Mouse (Mus musculus) forebrain, embryonic 14.5 days (tissue): ENCODE data around the gene Drd1. TPM values are rescaled to one million over a fixed set of nuclear protein-coding genes. Genes with fewer than 3 reads are reported as not detected.

Experiments used
- ATAC-seq: fragments of 200-750 bp; cut with Nextera tagmentation; 2 replicates; pipeline ENCODE4 v1.8.0; 2017; ENCODE audit warnings: mild to moderate bottlenecking, moderate library complexity
- DNase-seq: peaks from one replicate; pipeline ENCODE4 v3.0.0-alpha.2; 2015; ENCODE audit warnings: low spot score
- H3K27ac ChIP-seq: fragments of 300-500 bp; sonication (generic); 2 replicates; pipeline ENCODE4 v1.5.1; 2014; ENCODE audit warnings: low read depth, mild to moderate bottlenecking, control low read depth, low read length, moderate library complexity
- H3K27me3 ChIP-seq: fragments of 300-500 bp; sonication (generic); replicated peaks from 2 replicates; pipeline ENCODE4 v1.6.1; 2014; ENCODE audit warnings: low read length, control low read depth, mixed read lengths; ENCODE audit not compliant: control insufficient read depth, insufficient read depth
- H3K36me3 ChIP-seq: fragments of 300-500 bp; sonication (generic); 2 replicates; pipeline ENCODE4 v1.6.1; 2014; ENCODE audit warnings: low read length, control low read depth; ENCODE audit not compliant: control insufficient read depth, insufficient read depth
- H3K4me1 ChIP-seq: fragments of 300-500 bp; sonication (generic); 2 replicates; pipeline ENCODE4 v1.6.1; 2014; ENCODE audit warnings: antibody characterized with exemption, low read length, control low read depth; ENCODE audit not compliant: control insufficient read depth, insufficient read depth
- H3K4me2 ChIP-seq: fragments of 300-500 bp; sonication (generic); 2 replicates; pipeline ENCODE4 v1.6.1; 2014; ENCODE audit warnings: mild to moderate bottlenecking, control low read depth, low read length
- H3K4me3 ChIP-seq: fragments of 300-500 bp; sonication (generic); 2 replicates; pipeline ENCODE4 v1.5.1; 2014; ENCODE audit warnings: low read depth, low read length, control low read depth
- H3K9ac ChIP-seq: fragments of 300-500 bp; sonication (generic); 2 replicates; pipeline ENCODE4 v1.6.1; 2014; ENCODE audit warnings: mild to moderate bottlenecking, low read length, control low read depth, moderate library complexity
- H3K9me3 ChIP-seq: fragments of 300-500 bp; sonication (generic); replicated peaks from 2 replicates; pipeline ENCODE4 v1.6.1; 2016; ENCODE audit warnings: low read length, control low read depth, mixed read lengths; ENCODE audit not compliant: control insufficient read depth
- WGBS: fragments of 180-500 bp; shearing (Covaris S2); extraction: QIAGEN DNeasy Blood & Tissue Kit; methylation state at CpG from one replicate; pipeline ENCODE4 v1.1.7; 2014; 5-methylcytosine and 5-hydroxymethylcytosine counted together
- polyA plus RNA-seq: library from polyadenylated mRNA; unstranded; fragments of >200 nt; fragmentation: Nextera tagmentation; extraction: Ambion mirVana; gene quantifications from 2 replicates; pipeline ENCODE4 v1.2.1, GENCODE M21; 2014

Gene Drd1
- polyA plus RNA-seq, 1 experiment from 2014 or later, result 5.1 TPM

- no peak overlapping the region for H3K4me2 ChIP-seq
- H3K9me3 ChIP-seq, result no peaks in the 10 kb centered on the region
- no peak overlapping the region for H3K9ac ChIP-seq
- WGBS, result 54% methylated on average over 1 of the region's 1 CpGs
- ATAC-seq, result no peak
- no peak overlapping the region for H3K27ac ChIP-seq
- no peak overlapping the region for H3K4me3 ChIP-seq
- no peaks in the 10 kb centered on the region for H3K4me1 ChIP-seq
- H3K27me3 ChIP-seq, result no peaks in the 10 kb centered on the region
- H3K36me3 ChIP-seq, result no peaks in the 10 kb centered on the region
- DNase-seq, result peak; percentile 25
Observed at GRCm38 (mm10) chr13:54035541-54035940, 20.0 kb downstream of the Drd1 start.

- Histone ChIP-seq H3K36me3 (no peaks in the 10 kb centered on the region), H3K27ac (no peak overlapping the region), H3K4me1 (no peaks in the 10 kb centered on the region), H3K27me3 (no peaks in the 10 kb centered on the region), H3K9me3 (no peaks in the 10 kb centered on the region), H3K4me3 (no peak overlapping the region), H3K4me2 (no peak overlapping the region), H3K9ac (no peak overlapping the region)
- WGBS, result 86% methylated on average over 4 of the region's 4 CpGs
- no peak for DNase-seq
- no peak for ATAC-seq
Observed at GRCm38 (mm10) chr13:54033653-54034052, 21.9 kb downstream of the Drd1 start.

GRCm38 (mm10) chr13:54027079-54027478 lies 28.4 kb downstream of the Drd1 start:
- ATAC-seq, result no peak
- H3K4me1 ChIP-seq, result no peaks in the 10 kb centered on the region
- no peak overlapping the region for H3K27ac ChIP-seq
- no peaks in the 10 kb centered on the region for H3K9me3 ChIP-seq
- H3K27me3 ChIP-seq, result no peaks in the 10 kb centered on the region
- WGBS, result 74% methylated on average over 7 of the region's 7 CpGs
- H3K4me3 ChIP-seq, result no peak overlapping the region
- no peak overlapping the region for H3K4me2 ChIP-seq
- DNase-seq, result no peak
- H3K36me3 ChIP-seq, result no peaks in the 10 kb centered on the region
- H3K9ac ChIP-seq, result no peak overlapping the region

- H3K4me2 ChIP-seq, result no peak overlapping the region
- H3K27ac ChIP-seq, result no peak overlapping the region; the same call in 1 of the 2 replicates
- no peaks in the 10 kb centered on the region for H3K36me3 ChIP-seq
- no peaks in the 10 kb centered on the region for H3K27me3 ChIP-seq
- no peak overlapping the region for H3K9ac ChIP-seq
- peak; percentile 50; the same call in 1 of the 2 replicates for ATAC-seq
- peak; percentile 62 for DNase-seq
- no peak overlapping the region for H3K4me3 ChIP-seq
- no peaks in the 10 kb centered on the region for H3K4me1 ChIP-seq
- WGBS, result 67% methylated on average over 5 of the region's 5 CpGs
- no peaks in the 10 kb centered on the region for H3K9me3 ChIP-seq
Observed at GRCm38 (mm10) chr13:54023311-54023710, 32.2 kb downstream of the Drd1 start.

GRCm38 (mm10) chr13:54008716-54009115 lies 46.8 kb downstream of the Drd1 start:
- no peak for ATAC-seq
- Histone ChIP-seq H3K4me3 (no peak overlapping the region), H3K4me1 (no peaks in the 10 kb centered on the region), H3K36me3 (no peaks in the 10 kb centered on the region), H3K4me2 (no peak overlapping the region), H3K9ac (no peak overlapping the region), H3K27me3 (no peaks in the 10 kb centered on the region), H3K9me3 (no peaks in the 10 kb centered on the region), H3K27ac (no peak overlapping the region)
- DNase-seq, result peak; percentile 46
- whole genome bisulfite sequencing, result 85% methylated on average over 4 of the region's 4 CpGs

Other genes starting within 250 kb of the Drd1 start
- 88.6 and 88.8 TPM in 2 replicates for gene Sfxn1, start 16.2 kb upstream of the Drd1 start, polyA plus RNA-seq
- gene Hrh2, start 136.4 kb upstream of the Drd1 start, polyA plus RNA-seq, result 0.42 and 0.48 TPM in 2 replicates